Mouse (Mus musculus) heart, embryonic 13.5 days (tissue): ENCODE measurements around the gene Kmt2a. TPM values are rescaled to one million over a fixed set of nuclear protein-coding genes. Genes with fewer than 3 reads are reported as not detected.
A peak's percentile ranks its signal among the peaks of the same experiment; 100 is the strongest.

Experiments used
- ATAC-seq: fragments of 200-750 bp; cut with Nextera tagmentation; 2 replicates; pipeline ENCODE4 v1.8.0; 2017; ENCODE audit warnings: moderate TSS enrichment; ENCODE audit not compliant: insufficient number of reproducible peaks, low FRiP score, low TSS enrichment; ENCODE audit errors: extremely low read depth
- H3K27ac ChIP-seq: fragments of 300-500 bp; sonication (generic); replicated peaks from 2 replicates; pipeline ENCODE4 v1.5.1; 2015; ENCODE audit warnings: moderate library complexity, mild to moderate bottlenecking, inconsistent platforms
- H3K27me3 ChIP-seq: fragments of 300-500 bp; sonication (generic); replicated peaks from 2 replicates; pipeline ENCODE4 v1.6.1; 2015; ENCODE audit warnings: mild to moderate bottlenecking, inconsistent platforms
- H3K36me3 ChIP-seq: fragments of 300-500 bp; sonication (generic); 2 replicates; pipeline ENCODE4 v1.6.1; 2015; ENCODE audit warnings: mild to moderate bottlenecking, inconsistent platforms
- H3K4me1 ChIP-seq: fragments of 300-500 bp; sonication (generic); 2 replicates; pipeline ENCODE4 v1.6.1; 2015; ENCODE audit warnings: inconsistent platforms
- H3K4me2 ChIP-seq: fragments of 300-500 bp; sonication (generic); 2 replicates; pipeline ENCODE4 v1.6.1; 2015; ENCODE audit warnings: inconsistent platforms, mild to moderate bottlenecking, moderate library complexity
- H3K4me3 ChIP-seq: fragments of 300-500 bp; sonication (generic); 2 replicates; pipeline ENCODE4 v1.5.1; 2015; ENCODE audit warnings: moderate library complexity, mild to moderate bottlenecking, inconsistent platforms
- H3K9ac ChIP-seq: fragments of 300-500 bp; sonication (generic); 2 replicates; pipeline ENCODE4 v1.6.1; 2015; ENCODE audit warnings: inconsistent platforms, mild to moderate bottlenecking, moderate library complexity
- H3K9me3 ChIP-seq: fragments of 300-500 bp; sonication (generic); 2 replicates; pipeline ENCODE4 v1.6.1; 2016; ENCODE audit warnings: inconsistent platforms
- WGBS: fragments of 180-500 bp; shearing (Covaris S2); methylation state at CpG from one replicate; pipeline ENCODE4 v1.1.7; 2015; ENCODE audit warnings: mixed read lengths; 5-methylcytosine and 5-hydroxymethylcytosine counted together
- polyA plus RNA-seq: library from polyadenylated mRNA; unstranded; fragments of >200 nt; fragmentation: Nextera tagmentation; extraction: Ambion mirVana; gene quantifications from 2 replicates; pipeline ENCODE4 v1.2.1, GENCODE M21; 2015

Kmt2a gene
- 6.1 and 6.5 TPM in 2 replicates for polyA plus RNA-seq

- peak within 1 kb of the TSS; percentile 98 for H3K9ac ChIP-seq
Measured at GRCm38 (mm10) chr9:44881221-44881871, at the start of gene Kmt2a. Gene Kmt2a, minus strand, starts transcription at chr9:44881296.

GRCm38 (mm10) chr9:44921543-44921942, 40.4 kb upstream of the Kmt2a start:
- Histone ChIP-seq H3K4me2 (peak overlapping the region; percentile 78), H3K36me3 (peaks cover 24% of the 10 kb centered on the region), H3K4me3 (peak overlapping the region; percentile 77), H3K9me3 (no peaks in the 10 kb centered on the region), H3K9ac (peak overlapping the region; percentile 92; the same call in 1 of the 2 replicates), H3K27me3 (no peaks in the 10 kb centered on the region), H3K4me1 (peaks cover 15% of the 10 kb centered on the region), H3K27ac (peak overlapping the region; percentile 88)
- no peak for ATAC-seq
- 68% methylated on average over 2 of the region's 2 CpGs for WGBS

More at GRCm38 (mm10) chr9:44881221-44881871, at the start of gene Kmt2a:
- H3K27ac ChIP-seq: peak within 1 kb of the TSS; percentile 96
- peak; percentile 81 for ATAC-seq
- 0% methylated on average over 53 of the region's 71 CpGs for WGBS
- peaks cover 51% of the 10 kb centered on the region for H3K4me1 ChIP-seq
- H3K4me3 ChIP-seq: peak within 1 kb of the TSS; percentile 93
- peaks cover 8% of the 10 kb centered on the region; the same call in 1 of the 2 replicates for H3K36me3 ChIP-seq
- peak within 1 kb of the TSS; percentile 100 for H3K4me2 ChIP-seq
- H3K27me3 ChIP-seq: peaks cover 20% of the 10 kb centered on the region; the same call in 1 of the 2 replicates
- no peaks in the 10 kb centered on the region for H3K9me3 ChIP-seq

GRCm38 (mm10) chr9:44921123-44921468, 40.0 kb upstream of the Kmt2a start:
- H3K36me3 ChIP-seq: peaks cover 21% of the 10 kb centered on the region
- WGBS: 2% methylated on average over 8 of the region's 8 CpGs

GRCm38 (mm10) chr9:44920374-44921122, 39.5 kb upstream of the Kmt2a start, which contains the start of gene Atp5l:
Gene Atp5l, minus strand, starts transcription at chr9:44920742.
- H3K27ac ChIP-seq: peak within 1 kb of the TSS; percentile 88
- no peaks in the 10 kb centered on the region for H3K27me3 ChIP-seq
- peak within 1 kb of the TSS; percentile 92 for H3K9ac ChIP-seq
- no peaks in the 10 kb centered on the region for H3K9me3 ChIP-seq
- ATAC-seq: peak; percentile 72
- peaks cover 16% of the 10 kb centered on the region for H3K36me3 ChIP-seq
- peak within 1 kb of the TSS; percentile 78 for H3K4me2 ChIP-seq
- under 1% methylated on average over 48 of the region's 48 CpGs for WGBS
- H3K4me1 ChIP-seq: peaks cover 18% of the 10 kb centered on the region
- peak within 1 kb of the TSS; percentile 77 for H3K4me3 ChIP-seq

More at GRCm38 (mm10) chr9:44921123-44921468, 40.0 kb upstream of the Kmt2a start:
- Histone ChIP-seq H3K4me2 (peak overlapping the region; percentile 78), H3K4me1 (peaks cover 15% of the 10 kb centered on the region), H3K9ac (peak overlapping the region; percentile 92), H3K27ac (peak overlapping the region; percentile 88), H3K9me3 (no peaks in the 10 kb centered on the region), H3K27me3 (no peaks in the 10 kb centered on the region), H3K4me3 (peak overlapping the region; percentile 77)
- ATAC-seq: peak; percentile 45; the same call in 1 of the 2 replicates

GRCm38 (mm10) chr9:44919606-44920005, 38.5 kb upstream of the Kmt2a start:
- Histone ChIP-seq H3K4me2 (peak overlapping the region; percentile 78), H3K27ac (peak overlapping the region; percentile 88), H3K4me3 (peak overlapping the region; percentile 77), H3K36me3 (peaks cover 11% of the 10 kb centered on the region), H3K9me3 (no peaks in the 10 kb centered on the region), H3K27me3 (no peaks in the 10 kb centered on the region), H3K9ac (peak overlapping the region; percentile 92), H3K4me1 (peaks cover 27% of the 10 kb centered on the region)
- ATAC-seq: no peak
- 28% methylated on average over 2 of the region's 2 CpGs for WGBS

- H3K9ac ChIP-seq: no peak overlapping the region
- H3K4me2 ChIP-seq: no peak overlapping the region
- no peak for ATAC-seq
- peaks cover 25% of the 10 kb centered on the region for H3K4me1 ChIP-seq
- H3K4me3 ChIP-seq: no peak overlapping the region
- H3K36me3 ChIP-seq: peaks cover 35% of the 10 kb centered on the region
- no peaks in the 10 kb centered on the region for H3K9me3 ChIP-seq
- no peaks in the 10 kb centered on the region for H3K27me3 ChIP-seq
- H3K27ac ChIP-seq: no peak overlapping the region
- WGBS: 51% methylated on average over 1 of the region's 1 CpGs
Measured at GRCm38 (mm10) chr9:44916196-44916595, 35.1 kb upstream of the Kmt2a start.

GRCm38 (mm10) chr9:44914706-44915105, 33.6 kb upstream of the Kmt2a start:
- Histone ChIP-seq H3K4me1 (peaks cover 24% of the 10 kb centered on the region), H3K9ac (peak overlapping the region; percentile 50; the same call in 1 of the 2 replicates)
- WGBS: 29% methylated on average over 4 of the region's 4 CpGs

GRCm38 (mm10) chr9:44911365-44911764, 30.3 kb upstream of the Kmt2a start:
- peaks cover 16% of the 10 kb centered on the region for H3K4me1 ChIP-seq
- no peak overlapping the region for H3K4me3 ChIP-seq
- H3K27ac ChIP-seq: no peak overlapping the region
- H3K9ac ChIP-seq: no peak overlapping the region
- 90% methylated on average over 4 of the region's 4 CpGs for WGBS
- H3K27me3 ChIP-seq: no peaks in the 10 kb centered on the region
- no peaks in the 10 kb centered on the region for H3K9me3 ChIP-seq
- H3K4me2 ChIP-seq: no peak overlapping the region
- ATAC-seq: no peak
- H3K36me3 ChIP-seq: peaks cover 40% of the 10 kb centered on the region

More at GRCm38 (mm10) chr9:44914706-44915105, 33.6 kb upstream of the Kmt2a start:
- Histone ChIP-seq H3K4me2 (no peak overlapping the region; the same call in 1 of the 2 replicates), H3K27me3 (no peaks in the 10 kb centered on the region), H3K36me3 (peaks cover 49% of the 10 kb centered on the region), H3K9me3 (no peaks in the 10 kb centered on the region), H3K27ac (0 out of 2 replicates have a peak overlapping the region, but pooled peaks have one; percentile 15), H3K4me3 (no peak overlapping the region)
- no peak for ATAC-seq

GRCm38 (mm10) chr9:44905620-44906019, 24.5 kb upstream of the Kmt2a start:
- Histone ChIP-seq H3K4me3 (0 out of 2 replicates have a peak overlapping the region, but pooled peaks have one; percentile 8), H3K4me1 (peaks cover 25% of the 10 kb centered on the region), H3K4me2 (peak overlapping the region; percentile 48), H3K36me3 (peaks cover 9% of the 10 kb centered on the region), H3K27ac (peak overlapping the region; percentile 81), H3K27me3 (no peaks in the 10 kb centered on the region), H3K9ac (0 out of 2 replicates have a peak overlapping the region, but pooled peaks have one; percentile 19), H3K9me3 (no peaks in the 10 kb centered on the region)
- WGBS: 43% methylated on average over 4 of the region's 4 CpGs
- ATAC-seq: peak; percentile 45; the same call in 1 of the 2 replicates

- Histone ChIP-seq H3K4me1 (peaks cover 25% of the 10 kb centered on the region), H3K4me2 (peak overlapping the region; percentile 48), H3K27me3 (no peaks in the 10 kb centered on the region), H3K36me3 (peaks cover 3% of the 10 kb centered on the region), H3K9ac (peak overlapping the region; percentile 65), H3K27ac (peak overlapping the region; percentile 81), H3K9me3 (no peaks in the 10 kb centered on the region), H3K4me3 (no peak overlapping the region)
- no peak for ATAC-seq
- WGBS: 50% methylated on average over 5 of the region's 5 CpGs
Measured at GRCm38 (mm10) chr9:44904964-44905363, 23.9 kb upstream of the Kmt2a start.

GRCm38 (mm10) chr9:44903856-44904255, 22.8 kb upstream of the Kmt2a start:
- 78% methylated on average over 4 of the region's 4 CpGs for WGBS
- peaks cover 25% of the 10 kb centered on the region for H3K4me1 ChIP-seq
- H3K4me2 ChIP-seq: no peak overlapping the region

More at GRCm38 (mm10) chr9:44903856-44904255, 22.8 kb upstream of the Kmt2a start:
- Histone ChIP-seq H3K36me3 (no peaks in the 10 kb centered on the region), H3K4me3 (no peak overlapping the region), H3K9me3 (no peaks in the 10 kb centered on the region), H3K9ac (no peak overlapping the region), H3K27me3 (no peaks in the 10 kb centered on the region), H3K27ac (no peak overlapping the region)
- no peak for ATAC-seq
